19 mouse cellular contexts compared by ENCODE assay signal in genomic region chr11:93497896-93498295, GRCm38 (mm10).
DNase-seq lines count a peak whose midpoint lies in the region; ATAC-seq and TF ChIP-seq lines count a peak whose summit lies in the region.
"Had no signal": no experiment of that assay in that cellular context is flagged by ENCODE, and none has a peak within 500 bp of the region (broad histone marks: within the 10 kb centered on the region; RNA-seq: fewer than 3 reads in every experiment).

No protein-coding gene starts in this region.

- H3K36me3 ChIP-seq in midbrain, embryonic 14.5 days (ENCODE audit: control insufficient read depth, insufficient read depth, low read length), result no peaks in the 10 kb centered on the region
- H3K36me3 ChIP-seq in midbrain, embryonic 16.5 days (ENCODE audit: control insufficient read depth, insufficient read depth, low read length), result no peaks in the 10 kb centered on the region
- H3K36me3 ChIP-seq: embryonic facial prominence, embryonic 12.5 days; forebrain, embryonic 12.5 days; G1E; heart, embryonic 13.5 days had no signal

- no peak overlapping the region for H3K4me3 ChIP-seq in midbrain, embryonic 14.5 days (replicated peaks; ENCODE audit: low read depth, low read length)
- H3K4me3 ChIP-seq in midbrain, embryonic 16.5 days (ENCODE audit: low read depth, low read length), result no peak overlapping the region
- H3K4me3 ChIP-seq: embryonic facial prominence, embryonic 12.5 days; forebrain, embryonic 12.5 days; heart, embryonic 13.5 days had no signal

- TF ChIP-seq CTCF in brain, embryonic 14.5 days (IDR thresholded peaks at IDR 0.05; ENCODE audit: borderline replicate concordance, extremely low read depth, insufficient read depth, insufficient read length), result no peak

- H3K27ac ChIP-seq in midbrain, embryonic 14.5 days (replicated peaks; ENCODE audit: low read depth, low read length), result no peak overlapping the region
- no peak overlapping the region for H3K27ac ChIP-seq in midbrain, embryonic 16.5 days (ENCODE audit: low read length)
- H3K27ac ChIP-seq: embryonic facial prominence, embryonic 12.5 days; forebrain, embryonic 12.5 days; heart, embryonic 13.5 days; hindbrain, embryonic 14.5 days had no signal

- DNase-seq in heart, adult 11 months, result peak; percentile 62
- no peak for DNase-seq in heart, postnatal 4 days
- DNase-seq in midbrain, embryonic 14.5 days, result peak; percentile 58
- DNase-seq in brain, embryonic 14.5 days (ENCODE audit: low read depth), result peak; percentile 57
- DNase-seq: adrenal gland, postnatal 14 days; cerebellum, adult 11 months; cerebellum, adult 8-10 months; cerebellum, postnatal 25 days; gastrocnemius, postnatal 14 days; kidney, adult 2 months had no signal

- H3K27me3 ChIP-seq in midbrain, embryonic 14.5 days (ENCODE audit: control insufficient read depth, insufficient read depth, low read length), result no peaks in the 10 kb centered on the region
- no peaks in the 10 kb centered on the region for H3K27me3 ChIP-seq in midbrain, embryonic 16.5 days (ENCODE audit: control insufficient read depth, insufficient read depth, low read depth, low read length)
- H3K27me3 ChIP-seq: embryonic facial prominence, embryonic 12.5 days; forebrain, embryonic 12.5 days; heart, embryonic 13.5 days had no signal

- 57% methylated on average over 6 of the region's 6 CpGs for WGBS in midbrain, embryonic 14.5 days
- WGBS in midbrain, embryonic 16.5 days, result 57% methylated on average over 6 of the region's 6 CpGs

- H3K9ac ChIP-seq in midbrain, embryonic 14.5 days (replicated peaks; ENCODE audit: low read length), result no peak overlapping the region
- no peak overlapping the region for H3K9ac ChIP-seq in midbrain, embryonic 16.5 days (ENCODE audit: low read depth, low read length)
- H3K9ac ChIP-seq: embryonic facial prominence, embryonic 12.5 days; forebrain, embryonic 12.5 days; heart, embryonic 13.5 days; hindbrain, embryonic 14.5 days had no signal

- H3K9me3 ChIP-seq in midbrain, embryonic 14.5 days (ENCODE audit: control insufficient read depth, low read length), result no peaks in the 10 kb centered on the region
- H3K9me3 ChIP-seq in midbrain, embryonic 16.5 days (replicated peaks; ENCODE audit: control insufficient read depth, low read length, poor library complexity, severe bottlenecking), result no peaks in the 10 kb centered on the region
- H3K9me3 ChIP-seq: embryonic facial prominence, embryonic 12.5 days; forebrain, embryonic 12.5 days; heart, embryonic 13.5 days had no signal

- no peak for TF ChIP-seq POLR2A in brain, embryonic 14.5 days (IDR thresholded peaks at IDR 0.05; ENCODE audit: borderline replicate concordance, extremely low read depth, insufficient read depth, insufficient read length, poor library complexity, severe bottlenecking)

- peaks cover 7% of the 10 kb centered on the region; the same call in 1 of the 2 replicates for H3K4me1 ChIP-seq in midbrain, embryonic 14.5 days (ENCODE audit: control insufficient read depth, insufficient read depth, low read length)
- peaks cover 6% of the 10 kb centered on the region; the same call in 1 of the 2 replicates for H3K4me1 ChIP-seq in midbrain, embryonic 16.5 days (ENCODE audit: control insufficient read depth, insufficient read depth, low read length)
- H3K4me1 ChIP-seq: heart, embryonic 13.5 days had no signal

- ATAC-seq in midbrain, embryonic 14.5 days (ENCODE audit: low FRiP score, low TSS enrichment), result no peak
- no peak for ATAC-seq in midbrain, embryonic 16.5 days
- ATAC-seq in CD4-positive, CD25-positive, alpha-beta regulatory T cell, adult 4 months, result no peak
- ATAC-seq: activated CD4-positive, CD25-positive, alpha-beta regulatory T cell, adult 4 months; intestine, embryonic 16.5 days had no signal

- no peak overlapping the region for H3K4me2 ChIP-seq in midbrain, embryonic 14.5 days (ENCODE audit: low read length)
- no peak overlapping the region for H3K4me2 ChIP-seq in midbrain, embryonic 16.5 days (ENCODE audit: low read length)
- H3K4me2 ChIP-seq: embryonic facial prominence, embryonic 12.5 days; forebrain, embryonic 12.5 days; heart, embryonic 13.5 days; hindbrain, embryonic 14.5 days had no signal
